Mouse (Mus musculus) neutrophil, adult 59 days (primary cell): ENCODE data around the gene Fbxw8. TPM values are rescaled to one million over a fixed set of nuclear protein-coding genes. Genes with fewer than 3 reads are reported as not detected.

Source experiments
- total RNA-seq, 2 experiments: library from RNA; stranded (reverse); gene quantifications; 1 replicate in 1 of 2; 2 replicates in 1 of 2; pipeline ENCODE4 v1.2.4; 2023

The Fbxw8 gene
- total RNA-seq: 10 to 100 TPM; 17.8 to 18.9 TPM

DNA sequence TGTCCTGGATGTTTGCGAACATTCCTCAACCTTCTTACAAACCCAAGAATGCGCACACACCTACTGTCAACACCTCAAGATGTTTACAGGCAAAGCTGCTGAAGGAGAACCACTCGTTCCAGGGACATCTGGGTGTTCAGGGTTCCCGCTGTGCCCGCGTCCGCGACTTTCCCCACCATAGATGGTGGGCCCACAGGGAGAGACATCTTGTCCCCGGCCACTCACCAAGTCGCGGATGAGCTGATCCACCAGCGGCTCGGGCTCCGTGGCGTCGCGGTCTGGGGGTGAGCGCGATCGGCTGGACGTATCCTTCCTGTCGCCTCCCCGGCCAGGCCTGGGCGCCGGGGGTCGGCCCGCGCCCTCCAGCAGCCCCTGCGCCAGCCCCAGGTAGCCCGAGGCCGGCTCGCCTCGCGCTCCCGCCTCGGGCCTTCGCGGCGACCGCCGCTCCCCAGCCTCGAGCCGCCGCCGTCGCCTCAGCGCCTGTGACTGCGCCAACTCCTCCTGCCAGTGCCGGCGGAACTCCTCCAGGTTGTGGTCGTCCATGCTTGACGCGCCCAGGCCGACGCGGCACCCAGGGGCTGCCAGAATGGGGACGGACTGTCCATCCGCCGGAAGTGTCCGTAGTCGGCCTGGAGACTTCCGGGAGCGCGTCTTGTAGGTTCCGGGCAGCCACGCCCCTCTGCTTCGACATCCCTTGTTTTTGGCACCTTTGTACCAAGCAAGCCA is at the start of gene Fbxw8:
TSS of gene Fbxw8 (minus strand) at position 626 of the 726 bp plus-strand sequence.

DNA sequence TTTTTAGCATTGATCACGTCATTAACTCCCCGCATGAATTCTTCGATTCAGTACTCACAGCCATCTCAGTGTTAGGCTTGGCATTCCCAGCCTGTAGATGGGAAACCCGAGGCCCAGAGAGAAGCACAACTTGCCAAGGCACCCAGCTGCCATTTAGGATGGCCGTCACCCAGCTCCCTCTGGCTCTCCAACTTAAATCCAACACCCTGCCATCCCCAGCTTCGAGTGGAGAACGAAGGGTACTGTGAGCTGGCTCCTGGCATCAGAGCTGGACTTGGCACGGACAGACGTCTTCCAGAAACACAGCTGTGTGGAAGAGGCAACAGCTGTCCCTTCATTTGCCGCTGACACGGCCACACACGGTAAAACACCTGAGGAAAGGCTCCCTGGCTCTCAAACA is 9.3 kb upstream of the Fbxw8 start, which contains the start of gene Hrk:
TSS of gene Hrk (plus strand) at position 68 of the 400 bp plus-strand sequence.

DNA sequence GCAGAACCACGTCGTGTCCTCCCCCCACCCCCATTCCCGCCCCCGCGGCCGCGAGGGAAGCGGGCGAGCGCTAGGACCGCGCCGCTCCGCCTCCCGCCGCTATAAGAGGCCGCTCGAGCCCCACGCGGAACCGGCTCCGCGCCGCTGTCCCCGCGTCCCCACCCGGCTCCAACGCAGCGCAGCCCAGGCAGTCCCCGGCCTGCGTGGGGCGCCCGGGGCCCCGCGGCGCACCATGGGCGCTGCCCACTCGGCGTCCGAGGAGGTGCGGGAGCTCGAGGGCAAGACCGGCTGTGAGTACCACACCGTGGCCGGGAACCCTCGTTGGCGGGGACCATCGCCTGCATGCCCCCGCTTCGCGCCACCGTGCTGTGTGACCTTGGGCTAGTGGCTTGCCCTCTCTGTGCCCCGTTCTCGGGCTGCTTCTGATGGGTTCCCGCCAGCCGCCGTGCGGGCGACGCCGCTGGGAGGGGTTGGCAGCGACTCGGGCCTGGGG is 127.5 kb downstream of the Fbxw8 start, which contains the start of gene Tesc:
TSS of gene Tesc (plus strand) at position 46 of the 493 bp plus-strand sequence.

Other genes starting within 250 kb of the Fbxw8 start
- 1 to 10 TPM; 3.6 to 6.0 TPM for gene Fbxo21, start 178.7 kb downstream of the Fbxw8 start, total RNA-seq
- 10 to 100 TPM; 11.2 to 15.0 TPM for gene Tesc, start 127.7 kb downstream of the Fbxw8 start, total RNA-seq
- not detected for gene Hrk, start 9.2 kb upstream of the Fbxw8 start, total RNA-seq
- gene Rnft2, start 89.7 kb upstream of the Fbxw8 start, total RNA-seq: not detected
- gene 2410131K14Rik, start 89.8 kb upstream of the Fbxw8 start, total RNA-seq: 1 to 10 TPM; 6.8 to 7.1 TPM